Mouse (Mus musculus) inflammation-experienced regulatory T-cells, adult 16 weeks (primary cell): ENCODE measurements around the gene Bcl2l15. TPM values are rescaled to one million over a fixed set of nuclear protein-coding genes. Genes with fewer than 3 reads are reported as not detected.

Experiments
- polyA plus RNA-seq: library from polyadenylated mRNA; unstranded; fragments of 100-300 nt; shearing (Covaris generic); gene quantifications from one replicate; pipeline ENCODE4 v1.2.1, GENCODE M21; 2017

The Bcl2l15 gene
- polyA plus RNA-seq, result 4.1 TPM

DNA sequence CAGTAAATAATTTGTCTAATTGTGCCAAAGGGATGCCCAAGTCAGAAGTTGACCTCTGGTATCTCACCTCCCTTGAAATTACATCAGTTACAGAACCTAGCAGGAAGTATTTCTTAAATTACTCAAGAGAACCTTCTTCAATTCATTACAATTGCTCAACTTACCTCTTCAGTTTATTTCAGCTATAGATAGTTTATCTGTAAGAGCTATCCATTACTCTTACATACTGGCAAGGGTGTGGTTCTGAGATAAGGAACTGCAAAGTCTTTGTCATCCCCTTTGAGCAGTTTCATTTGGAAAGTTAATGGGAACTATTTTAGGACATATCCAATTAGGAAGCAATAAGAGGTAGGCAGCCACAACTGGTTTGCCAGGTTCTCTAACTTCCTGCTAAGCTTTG, at the start of gene Bcl2l15:
TSS of gene Bcl2l15 (plus strand) at position 176 of the 400 bp plus-strand sequence.

DNA sequence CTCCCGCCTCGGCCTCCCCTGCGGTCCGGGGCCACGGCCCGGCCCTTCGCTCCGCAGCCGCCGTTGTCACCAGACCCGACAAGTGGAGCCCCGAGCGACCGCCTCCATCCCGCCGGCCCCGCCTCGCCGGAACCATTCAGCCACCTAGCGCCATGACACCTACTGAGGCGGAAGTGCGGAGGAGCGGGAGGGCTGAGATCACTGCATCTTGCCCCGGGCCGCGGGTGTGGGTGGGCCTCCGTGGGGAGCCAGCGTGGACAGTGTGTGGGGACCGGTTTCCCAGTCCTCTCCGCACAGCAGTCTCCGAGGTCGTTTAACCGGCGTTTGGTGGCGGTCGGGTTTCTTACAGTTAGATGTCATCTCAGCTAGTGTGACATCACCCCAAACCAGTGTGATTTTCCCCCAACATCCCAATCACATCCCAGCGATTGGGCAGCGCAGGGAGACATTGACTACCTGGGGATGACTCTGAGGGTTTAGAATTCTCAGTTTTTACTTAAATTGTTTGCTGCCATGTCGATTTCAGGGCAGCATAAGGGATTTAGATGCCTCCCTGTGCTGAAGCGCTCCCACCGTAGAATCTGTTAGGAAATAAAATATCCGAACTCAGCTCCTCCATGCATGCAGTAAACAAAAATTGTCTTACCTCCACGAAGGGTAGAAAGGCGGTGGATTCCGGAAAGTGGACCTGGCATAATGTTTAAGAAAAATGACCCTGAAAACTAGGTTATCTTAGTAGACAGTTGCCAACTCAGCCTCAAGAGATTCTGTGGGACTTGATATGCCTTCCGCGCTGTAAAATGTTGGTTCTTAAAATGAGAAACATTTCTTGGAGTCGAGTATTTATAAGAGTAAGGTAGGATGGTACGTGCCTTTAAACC, 40.9 kb upstream of the Bcl2l15 start, which contains the start of gene Hipk1:
TSS of gene Hipk1 (minus strand) at position 334 of the 881 bp plus-strand sequence.

DNA sequence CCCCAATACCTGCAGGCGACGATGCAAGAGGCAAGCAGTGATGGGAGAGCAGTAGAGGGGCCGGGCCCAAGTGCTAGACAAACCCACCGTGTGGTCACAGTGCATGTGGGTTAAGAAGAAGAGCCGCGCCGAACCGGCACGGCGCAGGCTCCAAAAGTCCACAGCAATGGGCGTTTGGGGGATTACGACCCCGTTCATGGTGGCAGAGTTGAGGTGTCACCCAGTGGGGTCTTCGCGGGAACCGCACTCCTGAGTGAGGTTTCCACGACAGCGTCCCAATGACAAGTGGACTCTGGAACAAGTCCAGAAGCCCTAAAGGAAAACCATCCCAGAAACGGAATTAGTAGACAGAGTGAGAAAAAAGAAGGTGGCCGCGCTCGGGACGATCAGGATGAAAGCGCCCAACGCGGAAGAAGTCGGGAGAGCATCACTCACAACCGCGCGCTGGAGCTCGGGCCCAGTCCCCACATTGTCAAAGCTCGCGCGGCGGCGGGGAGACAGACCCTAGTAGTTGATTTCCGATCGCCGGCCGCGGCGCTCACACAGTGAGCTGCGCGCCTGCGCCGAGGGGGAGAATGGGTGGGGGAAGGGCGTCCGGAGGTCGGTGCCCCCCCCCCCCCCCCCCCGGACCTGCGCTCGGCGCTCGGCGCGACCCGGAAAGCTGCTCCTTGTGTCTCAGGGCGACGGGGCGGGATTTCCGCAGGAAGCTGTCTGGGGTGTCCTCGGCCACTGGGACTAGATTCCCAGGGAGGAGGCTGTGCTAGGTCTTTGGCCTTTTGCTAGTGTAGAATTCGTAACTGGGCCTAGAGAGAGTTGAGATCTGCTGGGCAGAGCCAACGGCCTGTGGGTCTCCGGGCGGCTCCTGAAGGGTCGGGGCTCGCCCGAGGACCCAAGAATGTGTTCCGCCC, 23.3 kb upstream of the Bcl2l15 start, which contains the start of the genes Dclre1b, Ap4b1 and Gm43064:
TSS of gene Dclre1b (minus strand) at position 554 of the 908 bp plus-strand sequence.
TSS of gene Ap4b1 (plus strand) at position 630 of the 908 bp plus-strand sequence.
TSS of gene Gm43064 (plus strand) at position 683 of the 908 bp plus-strand sequence.

DNA sequence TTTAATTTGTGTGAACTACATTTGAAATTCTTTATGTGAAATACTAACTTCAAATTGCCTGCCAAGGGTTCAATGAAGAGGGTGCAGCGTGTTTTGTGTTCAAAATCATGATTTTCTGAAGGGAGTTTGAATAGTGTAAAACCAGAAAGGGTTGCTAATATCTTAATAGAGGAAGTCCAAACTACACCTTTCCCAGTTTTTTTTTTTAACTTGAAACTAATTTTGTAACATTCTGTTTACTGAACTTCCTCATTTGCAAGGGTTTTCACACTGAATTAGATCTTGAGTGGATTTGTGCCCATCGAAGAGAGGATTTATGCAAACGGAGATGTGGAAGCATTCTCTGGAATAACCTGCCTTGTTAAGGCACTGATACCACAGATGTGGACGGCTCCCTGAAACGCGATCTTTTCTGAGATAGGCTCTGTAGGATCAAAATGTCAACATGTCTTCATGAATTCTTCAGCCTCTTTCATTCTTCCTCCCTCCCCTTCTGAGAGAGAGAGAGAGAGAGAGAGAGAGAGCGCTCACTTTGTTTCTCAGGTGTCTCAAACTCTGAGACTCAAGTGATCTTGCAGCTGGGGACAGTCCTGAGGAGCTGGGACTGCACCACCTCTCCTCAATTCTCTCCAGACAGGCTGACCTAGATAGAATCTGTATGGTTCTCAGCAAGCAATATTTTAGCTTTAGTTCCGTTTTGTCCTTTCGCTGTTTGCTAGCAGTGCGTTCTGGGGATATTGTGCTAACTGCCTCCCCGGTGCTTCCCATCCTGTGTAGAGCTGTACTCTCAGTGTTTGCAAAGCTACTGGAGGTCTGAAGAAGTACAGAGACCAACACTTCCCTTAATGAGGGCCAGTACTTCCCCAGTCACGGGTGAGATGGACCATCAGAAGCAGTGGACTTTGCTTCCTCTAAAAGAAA, 26.7 kb downstream of the Bcl2l15 start, which contains the start of gene Ptpn22:
TSS of gene Ptpn22 (plus strand) at position 915 of the 921 bp plus-strand sequence.

Other genes with a start within 250 kb of the Bcl2l15 start
- 3.6 TPM for gene Atg4a-ps, start 186.5 kb upstream of the Bcl2l15 start, polyA plus RNA-seq
- gene Olfml3, start 94.6 kb upstream of the Bcl2l15 start, polyA plus RNA-seq, result 0.33 TPM
- not detected for gene Gm10964, start 93.2 kb upstream of the Bcl2l15 start, polyA plus RNA-seq
- 16.6 TPM for gene Hipk1, start 41.0 kb upstream of the Bcl2l15 start, polyA plus RNA-seq
- gene Dclre1b, start 23.2 kb upstream of the Bcl2l15 start, polyA plus RNA-seq, result 30.8 TPM
- gene Ap4b1, start 23.1 kb upstream of the Bcl2l15 start, polyA plus RNA-seq, result 41.3 TPM
- gene Gm43064, start 23.0 kb upstream of the Bcl2l15 start, polyA plus RNA-seq, result not detected
- 400 TPM for gene Ptpn22, start 27.2 kb downstream of the Bcl2l15 start, polyA plus RNA-seq
- gene Rsbn1, start 81.5 kb downstream of the Bcl2l15 start, polyA plus RNA-seq, result 15.7 TPM
- 13.4 TPM for gene Phtf1, start 135.5 kb downstream of the Bcl2l15 start, polyA plus RNA-seq